Mouse (Mus musculus) splenic B cell, adult 2 months (primary cell): ENCODE measurements around the gene Cog5.

Source experiments
- DNase-seq: peaks from one replicate; pipeline ENCODE4 v3.0.0-alpha.2; 2011; ENCODE audit warnings: low read depth, low spot score
- H3K27me3 ChIP-seq: 2 replicates; pipeline ENCODE4 v1.6.1; 2012; ENCODE audit warnings: mild to moderate bottlenecking, low read length, moderate library complexity, mixed read lengths; ENCODE audit not compliant: control insufficient read depth, poor library complexity, insufficient read depth, severe bottlenecking
- H3K36me3 ChIP-seq: 2 replicates; pipeline ENCODE4 v1.6.1; 2012; ENCODE audit warnings: mild to moderate bottlenecking, low read length, moderate library complexity, mixed read lengths; ENCODE audit not compliant: control insufficient read depth, poor library complexity, insufficient read depth, severe bottlenecking

The Cog5 gene

GRCm38 (mm10) chr12:31686679-31687078, 32.0 kb downstream of the Cog5 start:
- no peak for DNase-seq
- H3K36me3 ChIP-seq: 0 out of 2 replicates have a peak, but pooled peaks cover 3% of the 10 kb centered on the region
- H3K27me3 ChIP-seq: no peaks in the 10 kb centered on the region

GRCm38 (mm10) chr12:31693278-31693677, 38.6 kb downstream of the Cog5 start:
- Histone ChIP-seq H3K27me3 (no peaks in the 10 kb centered on the region), H3K36me3 (no peaks in the 10 kb centered on the region)
- DNase-seq: no peak

- no peak for DNase-seq
- H3K27me3 ChIP-seq: no peaks in the 10 kb centered on the region
- H3K36me3 ChIP-seq: no peaks in the 10 kb centered on the region
Measured at GRCm38 (mm10) chr12:31700623-31701347, 46.1 kb downstream of the Cog5 start.

- H3K27me3 ChIP-seq: no peaks in the 10 kb centered on the region
Measured at GRCm38 (mm10) chr12:31701411-31701810, 46.7 kb downstream of the Cog5 start.

GRCm38 (mm10) chr12:31703904-31704303, 49.2 kb downstream of the Cog5 start:
- Histone ChIP-seq H3K27me3 (no peaks in the 10 kb centered on the region), H3K36me3 (no peaks in the 10 kb centered on the region)
- peak; percentile 10 for DNase-seq

More at GRCm38 (mm10) chr12:31701411-31701810, 46.7 kb downstream of the Cog5 start:
- H3K36me3 ChIP-seq: no peaks in the 10 kb centered on the region
- no peak for DNase-seq

GRCm38 (mm10) chr12:31706168-31706567, 51.5 kb downstream of the Cog5 start:
- H3K36me3 ChIP-seq: no peaks in the 10 kb centered on the region
- no peak for DNase-seq
- no peaks in the 10 kb centered on the region for H3K27me3 ChIP-seq

- Histone ChIP-seq H3K27me3 (no peaks in the 10 kb centered on the region), H3K36me3 (no peaks in the 10 kb centered on the region)
- DNase-seq: no peak
Measured at GRCm38 (mm10) chr12:31707531-31707930, 52.9 kb downstream of the Cog5 start.

GRCm38 (mm10) chr12:31709665-31710064, 55.0 kb downstream of the Cog5 start:
- no peak for DNase-seq
- Histone ChIP-seq H3K27me3 (no peaks in the 10 kb centered on the region), H3K36me3 (no peaks in the 10 kb centered on the region)

- no peaks in the 10 kb centered on the region for H3K36me3 ChIP-seq
- no peaks in the 10 kb centered on the region for H3K27me3 ChIP-seq
- DNase-seq: no peak
Measured at GRCm38 (mm10) chr12:31712233-31712632, 57.6 kb downstream of the Cog5 start.

- H3K36me3 ChIP-seq: no peaks in the 10 kb centered on the region
- H3K27me3 ChIP-seq: no peaks in the 10 kb centered on the region
- no peak for DNase-seq
Measured at GRCm38 (mm10) chr12:31712727-31713126, 58.1 kb downstream of the Cog5 start.

- DNase-seq: no peak
- Histone ChIP-seq H3K36me3 (no peaks in the 10 kb centered on the region), H3K27me3 (no peaks in the 10 kb centered on the region)
Measured at GRCm38 (mm10) chr12:31713600-31713999, 58.9 kb downstream of the Cog5 start, which contains the start of gene Gpr22. TSS of gene Gpr22 (minus strand) at chr12:31713947.

- Histone ChIP-seq H3K27me3 (no peaks in the 10 kb centered on the region), H3K36me3 (no peaks in the 10 kb centered on the region)
- no peak for DNase-seq
Measured at GRCm38 (mm10) chr12:31714070-31714469, 59.4 kb downstream of the Cog5 start.

- no peaks in the 10 kb centered on the region for H3K36me3 ChIP-seq
- DNase-seq: peak; percentile 41
- H3K27me3 ChIP-seq: no peaks in the 10 kb centered on the region
Measured at GRCm38 (mm10) chr12:31719586-31720275, 65.1 kb downstream of the Cog5 start.

- DNase-seq: no peak
- no peaks in the 10 kb centered on the region for H3K36me3 ChIP-seq
- H3K27me3 ChIP-seq: no peaks in the 10 kb centered on the region
Measured at GRCm38 (mm10) chr12:31724576-31724975, 69.9 kb downstream of the Cog5 start.

- Histone ChIP-seq H3K27me3 (no peaks in the 10 kb centered on the region), H3K36me3 (no peaks in the 10 kb centered on the region)
- DNase-seq: no peak
Measured at GRCm38 (mm10) chr12:31725511-31726275, 71.0 kb downstream of the Cog5 start.
